Mouse (Mus musculus): ENCODE measurements around the gene Zdhhc7. TPM values are rescaled to one million over a fixed set of nuclear protein-coding genes. Genes with fewer than 3 reads are reported as not detected.
A peak's percentile ranks its signal among the peaks of the same experiment; 100 is the strongest.

Zdhhc7 gene
- polyA plus RNA-seq, 1 experiment from 2014 or later: 30.3 TPM

GRCm38 (mm10) chr8:120118847-120119246 is 17.6 kb upstream of the Zdhhc7 start:
- Histone ChIP-seq H3K4me2 (ENCODE audit: low read length) (no peak overlapping the region), H3K9me3 (replicated peaks; ENCODE audit: low read length) (no peaks in the 10 kb centered on the region), H3K27ac (no peak overlapping the region), H3K27me3 (ENCODE audit: insufficient read depth, low read length) (peaks cover 11% of the 10 kb centered on the region; the same call in 1 of the 2 replicates), H3K9ac (ENCODE audit: low read depth, low read length) (no peak overlapping the region), H3K36me3 (ENCODE audit: insufficient read depth, low read length) (no peaks in the 10 kb centered on the region), H3K4me1 (replicated peaks; ENCODE audit: insufficient read depth, low read length) (peaks cover 8% of the 10 kb centered on the region; the same call in 1 of the 2 replicates), H3K4me3 (replicated peaks; ENCODE audit: low read depth, low read length) (no peak overlapping the region)
- WGBS: 79% methylated on average over 5 of the region's 5 CpGs
- no peak for TF ChIP-seq CTCF (IDR thresholded peaks at IDR 0.05; ENCODE audit: low read depth)
- ATAC-seq (replicated peaks; ENCODE audit: low FRiP score, low read depth) (no peak), DNase-seq (ENCODE audit: low spot score) (no peak)

- ATAC-seq (replicated peaks; ENCODE audit: low FRiP score, low read depth) (no peak), DNase-seq (ENCODE audit: low spot score) (peak; percentile 35)
- Histone ChIP-seq H3K36me3 (ENCODE audit: insufficient read depth, low read length) (no peaks in the 10 kb centered on the region), H3K9ac (ENCODE audit: low read depth, low read length) (no peak overlapping the region), H3K4me1 (replicated peaks; ENCODE audit: insufficient read depth, low read length) (peaks cover 8% of the 10 kb centered on the region; the same call in 1 of the 2 replicates), H3K27ac (no peak overlapping the region), H3K4me2 (ENCODE audit: low read length) (no peak overlapping the region), H3K9me3 (replicated peaks; ENCODE audit: low read length) (no peaks in the 10 kb centered on the region), H3K4me3 (replicated peaks; ENCODE audit: low read depth, low read length) (no peak overlapping the region), H3K27me3 (ENCODE audit: insufficient read depth, low read length) (peaks cover 11% of the 10 kb centered on the region; the same call in 1 of the 2 replicates)
- WGBS: 58% methylated on average over 9 of the region's 9 CpGs
- TF ChIP-seq CTCF (IDR thresholded peaks at IDR 0.05; ENCODE audit: low read depth): no peak
Measured at GRCm38 (mm10) chr8:120118162-120118561, 16.9 kb upstream of the Zdhhc7 start.

GRCm38 (mm10) chr8:120116600-120116999 is 15.3 kb upstream of the Zdhhc7 start:
- H3K27me3 ChIP-seq (ENCODE audit: insufficient read depth, low read length): peaks cover 11% of the 10 kb centered on the region; the same call in 1 of the 2 replicates
- DNase-seq (ENCODE audit: low spot score): no peak
- H3K27ac ChIP-seq: no peak overlapping the region
- TF ChIP-seq CTCF (IDR thresholded peaks at IDR 0.05; ENCODE audit: low read depth): no peak
- WGBS: 66% methylated on average over 7 of the region's 7 CpGs
- no peak for ATAC-seq (replicated peaks; ENCODE audit: low FRiP score, low read depth)
- H3K9ac ChIP-seq (ENCODE audit: low read depth, low read length): no peak overlapping the region
- H3K4me3 ChIP-seq (replicated peaks; ENCODE audit: low read depth, low read length): no peak overlapping the region
- no peaks in the 10 kb centered on the region for H3K9me3 ChIP-seq (replicated peaks; ENCODE audit: low read length)
- peaks cover 8% of the 10 kb centered on the region; the same call in 1 of the 2 replicates for H3K4me1 ChIP-seq (replicated peaks; ENCODE audit: insufficient read depth, low read length)
- no peaks in the 10 kb centered on the region for H3K36me3 ChIP-seq (ENCODE audit: insufficient read depth, low read length)
- no peak overlapping the region for H3K4me2 ChIP-seq (ENCODE audit: low read length)

GRCm38 (mm10) chr8:120114315-120114841 is 13.1 kb upstream of the Zdhhc7 start:
- Histone ChIP-seq H3K27me3 (ENCODE audit: insufficient read depth, low read length) (peaks cover 11% of the 10 kb centered on the region; the same call in 1 of the 2 replicates), H3K9ac (ENCODE audit: low read depth, low read length) (peak overlapping the region; percentile 50), H3K36me3 (ENCODE audit: insufficient read depth, low read length) (no peaks in the 10 kb centered on the region), H3K4me1 (replicated peaks; ENCODE audit: insufficient read depth, low read length) (peaks cover 8% of the 10 kb centered on the region; the same call in 1 of the 2 replicates), H3K27ac (no peak overlapping the region), H3K4me2 (ENCODE audit: low read length) (peak overlapping the region; percentile 81), H3K9me3 (replicated peaks; ENCODE audit: low read length) (no peaks in the 10 kb centered on the region), H3K4me3 (replicated peaks; ENCODE audit: low read depth, low read length) (peak overlapping the region; percentile 51)
- peak; percentile 67 for ATAC-seq (replicated peaks; ENCODE audit: low FRiP score, low read depth)
- peak; percentile 34 for DNase-seq (ENCODE audit: low spot score)
- WGBS: 1% methylated on average over 46 of the region's 46 CpGs
- no peak for TF ChIP-seq CTCF (IDR thresholded peaks at IDR 0.05; ENCODE audit: low read depth)

- H3K27ac ChIP-seq: peak within 1 kb of the TSS; percentile 87
- no peaks in the 10 kb centered on the region for H3K36me3 ChIP-seq (ENCODE audit: insufficient read depth, low read length)
- peak within 1 kb of the TSS; percentile 81 for H3K4me2 ChIP-seq (ENCODE audit: low read length)
- peak; percentile 94 for ATAC-seq (replicated peaks; ENCODE audit: low FRiP score, low read depth)
- peak; percentile 99 for DNase-seq (ENCODE audit: low spot score)
- under 1% methylated on average over 61 of the region's 61 CpGs for WGBS
- H3K9ac ChIP-seq (ENCODE audit: low read depth, low read length): peak within 1 kb of the TSS; percentile 61
- H3K4me1 ChIP-seq (replicated peaks; ENCODE audit: insufficient read depth, low read length): peaks cover 8% of the 10 kb centered on the region; the same call in 1 of the 2 replicates
- TF ChIP-seq CTCF (IDR thresholded peaks at IDR 0.05; ENCODE audit: low read depth): peak; percentile 60
- H3K9me3 ChIP-seq (replicated peaks; ENCODE audit: low read length): no peaks in the 10 kb centered on the region
- H3K4me3 ChIP-seq (replicated peaks; ENCODE audit: low read depth, low read length): peak within 1 kb of the TSS; percentile 51
- H3K27me3 ChIP-seq (ENCODE audit: insufficient read depth, low read length): peaks cover 11% of the 10 kb centered on the region; the same call in 1 of the 2 replicates
Measured at GRCm38 (mm10) chr8:120113758-120114255, 12.5 kb upstream of the Zdhhc7 start, which contains the start of gene 6430548M08Rik. Gene 6430548M08Rik (plus strand): TSS chr8:120114152.

GRCm38 (mm10) chr8:120113306-120113705 is 12.0 kb upstream of the Zdhhc7 start:
- H3K27ac ChIP-seq: peak overlapping the region; percentile 87
- no peaks in the 10 kb centered on the region for H3K36me3 ChIP-seq (ENCODE audit: insufficient read depth, low read length)
- H3K4me1 ChIP-seq (replicated peaks; ENCODE audit: insufficient read depth, low read length): peaks cover 8% of the 10 kb centered on the region; the same call in 1 of the 2 replicates
- H3K4me2 ChIP-seq (ENCODE audit: low read length): peak overlapping the region; percentile 81
- DNase-seq (ENCODE audit: low spot score) (peak; percentile 78), ATAC-seq (replicated peaks; ENCODE audit: low FRiP score, low read depth) (peak; percentile 43)
- WGBS: 1% methylated on average over 10 of the region's 10 CpGs
- H3K27me3 ChIP-seq (ENCODE audit: insufficient read depth, low read length): peaks cover 11% of the 10 kb centered on the region; the same call in 1 of the 2 replicates
- H3K4me3 ChIP-seq (replicated peaks; ENCODE audit: low read depth, low read length): peak overlapping the region; percentile 51
- H3K9me3 ChIP-seq (replicated peaks; ENCODE audit: low read length): no peaks in the 10 kb centered on the region
- no peak for TF ChIP-seq CTCF (IDR thresholded peaks at IDR 0.05; ENCODE audit: low read depth)
- H3K9ac ChIP-seq (ENCODE audit: low read depth, low read length): peak overlapping the region; percentile 61

Measured in kidney, postnatal 0 days (tissue).